Mouse (Mus musculus) left cerebral cortex, adult 9 months (tissue): ENCODE measurements around the gene Cdc42.

Source experiments
- DNase-seq, 2 experiments: peaks; one replicate each; pipeline ENCODE4 v3.0.0; 2022; ENCODE audit warnings: low spot score in 2 of 2

Cdc42 gene

DNA sequence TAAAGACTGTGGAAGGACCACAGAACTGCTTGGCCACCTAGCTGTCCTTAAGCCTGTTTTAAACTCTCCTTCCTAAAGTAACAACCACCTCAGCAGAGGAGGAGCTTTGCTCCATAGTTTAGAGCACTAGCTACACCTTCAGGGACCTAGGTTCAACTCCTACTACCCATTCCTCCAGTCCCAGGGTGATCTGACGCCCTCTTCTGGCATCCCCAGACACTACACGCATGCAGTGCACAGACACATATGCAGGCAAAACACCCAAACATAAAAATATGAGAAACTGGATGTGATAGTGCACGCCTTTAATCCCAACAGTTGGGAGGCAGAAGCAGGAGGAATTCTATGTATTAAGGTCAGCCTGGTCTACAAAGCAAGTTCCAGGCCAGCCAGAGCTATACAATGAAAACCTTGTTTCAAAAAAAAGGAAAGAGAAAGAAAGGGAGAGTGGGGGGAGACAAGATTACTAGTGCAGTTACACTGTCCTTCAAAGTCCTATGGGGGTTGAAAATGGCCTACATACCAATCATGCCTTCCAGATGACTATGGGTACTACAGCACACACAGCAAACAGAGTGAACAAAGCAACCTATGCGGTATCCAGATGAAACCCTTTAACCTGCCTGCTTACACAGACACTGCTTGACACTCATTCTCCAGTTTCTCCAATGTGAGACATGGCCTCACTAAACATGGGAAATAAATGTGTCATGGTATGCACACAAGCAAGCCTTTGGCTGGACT is 41.3 kb downstream of the Cdc42 start:
- DNase-seq = no peak

GRCm38 (mm10) chr4:137315061-137315460 is 42.5 kb downstream of the Cdc42 start:
- no peak for DNase-seq

GRCm38 (mm10) chr4:137314561-137314960 is 43.0 kb downstream of the Cdc42 start:
- no peak for DNase-seq

DNA sequence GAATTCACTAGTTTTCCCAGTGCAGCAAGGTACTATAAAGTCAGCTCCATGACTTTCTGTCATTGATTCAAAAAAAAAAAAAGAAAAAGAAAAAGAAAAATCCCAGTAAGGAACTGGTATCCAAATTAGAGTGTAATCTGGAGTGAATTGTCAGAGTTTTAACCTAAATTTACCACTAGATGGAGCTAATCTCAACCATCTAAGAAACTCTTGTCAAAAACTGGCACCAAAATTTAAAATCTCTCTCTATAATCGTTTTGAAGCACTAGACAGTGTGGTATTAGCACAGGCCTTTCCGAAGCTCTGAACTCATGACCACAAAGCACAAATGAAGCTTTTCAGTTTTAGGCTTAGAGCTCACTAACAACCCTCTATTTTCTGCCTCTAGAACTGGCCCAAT is 44.0 kb downstream of the Cdc42 start:
- DNase-seq = no peak

DNA sequence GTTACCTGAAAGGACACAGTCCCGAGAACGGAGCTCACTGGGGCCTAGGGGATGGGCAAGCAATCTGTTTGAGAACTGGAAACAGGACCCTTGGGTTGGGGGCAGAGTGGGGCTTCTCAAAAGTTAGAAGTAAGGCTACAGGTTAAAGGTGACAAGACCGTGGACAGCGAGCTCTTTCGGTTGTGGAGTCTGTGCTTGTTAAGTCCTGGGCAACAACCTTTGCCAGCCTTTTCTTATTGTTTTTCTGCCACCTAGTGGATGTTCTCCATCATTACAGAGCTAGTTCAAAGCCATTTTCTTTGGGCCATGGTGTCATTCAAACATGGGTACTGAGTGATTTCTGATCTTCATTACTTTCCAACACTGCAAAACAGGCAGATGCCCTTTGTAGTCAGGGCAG is 49.1 kb downstream of the Cdc42 start:
- no peak for DNase-seq

DNA sequence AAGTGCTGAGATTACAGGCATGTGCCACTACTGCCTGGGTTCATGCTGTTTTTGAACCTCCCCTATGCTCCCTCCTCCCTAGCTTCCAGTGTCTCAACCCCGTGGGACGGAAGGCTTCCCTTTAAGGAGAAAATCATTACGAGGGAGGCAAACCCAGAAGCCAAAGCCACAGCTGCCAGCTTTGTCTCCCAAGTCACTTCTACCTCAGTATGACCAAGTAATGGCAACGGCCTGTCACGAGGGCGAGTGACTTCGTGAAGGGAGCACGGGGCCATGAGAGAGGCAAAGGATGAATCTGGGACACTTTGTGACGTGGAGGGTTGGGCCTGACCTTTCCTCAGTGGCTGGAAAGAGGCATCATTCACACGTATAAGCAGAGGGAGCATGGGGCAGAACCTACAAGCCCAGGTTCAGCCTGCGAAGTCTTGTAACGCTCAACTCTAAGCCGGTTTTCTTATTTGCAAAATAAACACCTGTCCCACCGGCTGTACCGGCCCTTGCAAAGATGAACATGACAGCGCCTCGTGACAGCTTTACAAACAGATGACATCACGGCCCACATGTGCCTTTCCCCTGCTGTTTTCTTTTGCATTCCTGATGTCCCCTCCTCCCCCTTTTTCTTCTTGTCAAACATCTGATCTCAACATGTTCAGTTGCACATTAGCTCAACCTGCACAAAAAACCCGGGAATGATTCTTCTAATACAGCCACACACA is 50.4 kb downstream of the Cdc42 start:
- DNase-seq = no peak

GRCm38 (mm10) chr4:137306577-137306888 is 51.0 kb downstream of the Cdc42 start:
- no peak for DNase-seq

DNA sequence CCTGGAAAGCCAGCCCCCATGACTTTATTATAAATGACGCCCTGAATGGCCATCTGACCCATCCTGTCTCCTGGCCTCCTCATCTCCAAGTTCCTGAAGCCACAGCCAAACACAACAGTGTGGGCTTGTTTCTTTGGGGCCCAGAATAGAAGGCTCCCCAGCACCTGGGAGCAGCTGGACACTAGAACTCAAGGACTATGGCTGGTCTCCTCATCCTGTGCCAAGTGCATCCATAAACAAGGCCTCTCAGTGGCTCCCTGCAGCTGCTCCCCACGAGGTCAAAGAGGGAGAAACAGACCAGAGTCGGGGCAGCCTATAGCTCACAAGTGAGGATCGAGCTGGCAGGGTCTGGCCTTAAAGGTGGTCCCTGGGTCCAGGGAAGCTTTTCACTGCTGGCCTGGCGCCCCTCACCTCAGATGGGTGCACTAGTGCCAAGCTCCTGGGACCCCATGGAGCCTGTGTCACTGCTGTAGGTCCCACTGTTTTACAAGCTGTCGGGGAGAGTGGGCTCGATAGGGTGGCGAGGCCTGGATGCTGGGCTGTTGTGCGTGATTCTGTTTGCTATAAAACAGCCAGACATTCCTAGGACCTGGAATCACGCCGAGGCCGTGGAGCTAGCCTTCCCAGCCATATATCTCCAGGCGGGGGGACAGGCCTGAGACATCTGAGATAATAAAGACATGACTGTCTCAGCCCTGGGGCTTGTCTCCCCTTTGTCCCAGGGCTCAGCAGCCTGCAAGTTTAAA is 51.5 kb downstream of the Cdc42 start:
- no peak for DNase-seq

- DNase-seq = no peak
Observed at GRCm38 (mm10) chr4:137305066-137305465, 52.5 kb downstream of the Cdc42 start.

GRCm38 (mm10) chr4:137304106-137304505 is 53.4 kb downstream of the Cdc42 start:
- DNase-seq = no peak

GRCm38 (mm10) chr4:137301635-137302034 is 55.9 kb downstream of the Cdc42 start:
- DNase-seq = no peak

DNA sequence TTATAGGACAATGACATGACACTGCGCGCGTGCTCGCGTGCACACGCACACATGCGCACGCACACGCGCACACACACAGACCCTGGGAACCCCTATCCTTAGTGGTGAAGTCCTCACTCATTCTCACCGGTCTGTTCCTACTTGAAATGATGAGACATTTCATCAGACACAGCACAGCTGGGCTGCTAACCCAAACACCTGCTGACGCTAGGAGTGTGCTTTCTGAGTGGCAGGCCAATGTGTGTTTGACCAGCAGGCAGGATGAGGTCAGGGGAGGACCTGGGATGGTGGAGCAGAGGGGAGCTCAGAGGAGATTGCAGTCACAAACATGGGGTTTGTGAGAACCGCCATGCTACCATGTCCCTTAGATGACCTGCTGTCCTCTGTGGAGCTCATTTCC is 57.3 kb downstream of the Cdc42 start:
- no peak for DNase-seq

DNA sequence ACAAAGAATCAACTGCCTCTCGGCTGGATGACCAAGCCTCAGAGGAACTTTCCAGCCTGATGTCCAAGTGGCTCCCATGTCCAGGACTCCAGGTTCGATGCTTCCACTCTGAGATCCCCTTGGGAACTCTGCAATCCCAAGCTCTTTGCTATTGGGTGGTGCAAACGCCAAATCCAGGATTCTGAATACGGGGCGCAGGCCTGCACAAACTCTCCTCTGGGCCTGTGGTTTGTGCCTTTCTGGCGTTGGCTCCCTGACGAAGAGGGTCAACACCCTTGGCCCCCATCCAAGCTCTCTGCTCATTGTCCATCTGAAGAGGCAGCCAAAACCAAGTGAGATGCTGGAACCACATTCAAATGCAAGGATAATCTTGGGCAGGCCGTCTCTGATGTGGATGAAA is 59.1 kb downstream of the Cdc42 start:
- no peak for DNase-seq

DNA sequence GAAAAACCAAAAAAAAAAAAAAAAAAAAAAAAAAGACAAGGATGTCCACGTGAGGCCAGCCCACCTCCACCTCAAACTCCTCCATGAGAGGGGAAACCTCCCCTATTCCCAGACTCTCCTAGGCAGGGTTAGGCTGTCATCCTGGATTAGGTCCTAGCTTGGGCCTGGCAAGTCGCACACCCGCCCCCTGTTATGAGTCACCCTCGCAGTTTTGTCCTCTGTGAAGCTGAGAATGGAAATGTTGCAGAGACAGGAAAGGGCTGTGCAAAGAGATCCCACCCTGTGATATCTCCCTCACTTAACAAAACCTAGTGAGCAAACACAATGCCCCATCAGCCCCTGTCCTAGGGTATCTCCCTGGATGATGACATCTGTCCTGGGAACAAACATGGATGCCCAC is 59.9 kb downstream of the Cdc42 start:
- DNase-seq = peak in 1 of 2 experiments; percentile 65

DNA sequence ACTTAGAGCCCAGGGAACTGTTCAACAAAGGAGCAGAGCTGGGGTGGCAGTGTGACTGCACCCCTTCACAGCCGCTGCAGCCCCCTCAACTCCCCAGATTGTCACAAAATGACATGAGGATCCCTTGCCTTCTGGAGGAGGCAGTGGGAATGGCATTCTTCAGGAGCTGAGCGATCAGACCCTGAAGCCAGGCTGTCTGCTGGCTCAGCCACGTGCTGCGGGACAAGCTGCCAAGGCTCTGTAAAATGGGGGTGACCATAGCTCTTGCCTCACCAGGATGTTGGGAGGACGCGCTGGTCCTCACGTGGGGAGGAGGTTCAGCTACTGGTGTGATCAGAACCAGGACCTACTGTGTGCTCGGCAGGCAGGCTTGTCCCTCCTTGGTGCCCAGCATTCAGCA is 62.6 kb downstream of the Cdc42 start:
- DNase-seq = peak in 1 of 2 experiments; percentile 62

DNA sequence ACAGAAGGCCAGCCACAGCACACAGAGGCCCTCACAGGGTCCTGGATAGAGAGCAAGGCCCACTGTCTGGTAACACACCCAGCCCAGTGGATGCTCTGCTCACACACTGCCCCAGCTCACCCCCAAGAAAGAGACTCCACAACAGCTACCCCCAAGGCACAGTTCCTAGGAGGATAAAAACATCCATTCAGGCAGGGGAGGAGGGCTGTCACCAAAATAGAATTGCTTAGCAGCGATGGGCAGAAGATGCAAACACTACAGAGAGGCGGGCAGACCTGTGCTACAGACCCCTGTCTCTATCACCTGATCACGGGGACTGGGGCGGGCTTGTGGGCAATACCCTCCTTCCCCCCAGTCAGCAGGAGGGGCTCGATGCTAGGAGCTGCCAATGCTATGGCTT is 63.0 kb downstream of the Cdc42 start:
- no peak for DNase-seq

DNA sequence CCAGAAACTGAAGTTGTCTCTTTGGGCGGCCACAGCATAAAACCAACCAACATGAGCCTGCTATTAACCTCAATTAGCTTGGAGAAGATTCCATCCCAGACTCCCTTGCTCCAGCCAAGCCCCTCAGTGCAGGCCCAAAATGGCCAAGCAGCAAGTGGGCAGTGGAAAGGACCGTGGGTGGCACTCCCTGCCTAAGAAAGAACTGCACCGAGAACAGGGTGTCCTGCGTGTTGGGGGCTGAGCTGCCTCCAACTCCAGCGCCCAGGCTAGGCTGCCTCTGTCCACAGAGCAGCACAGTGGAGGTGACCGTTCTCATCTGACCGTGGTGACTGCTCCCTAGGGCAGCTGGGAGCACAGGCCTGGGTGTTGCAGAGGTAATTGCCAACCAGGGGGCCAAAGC is 63.5 kb downstream of the Cdc42 start:
- DNase-seq = no peak

DNA sequence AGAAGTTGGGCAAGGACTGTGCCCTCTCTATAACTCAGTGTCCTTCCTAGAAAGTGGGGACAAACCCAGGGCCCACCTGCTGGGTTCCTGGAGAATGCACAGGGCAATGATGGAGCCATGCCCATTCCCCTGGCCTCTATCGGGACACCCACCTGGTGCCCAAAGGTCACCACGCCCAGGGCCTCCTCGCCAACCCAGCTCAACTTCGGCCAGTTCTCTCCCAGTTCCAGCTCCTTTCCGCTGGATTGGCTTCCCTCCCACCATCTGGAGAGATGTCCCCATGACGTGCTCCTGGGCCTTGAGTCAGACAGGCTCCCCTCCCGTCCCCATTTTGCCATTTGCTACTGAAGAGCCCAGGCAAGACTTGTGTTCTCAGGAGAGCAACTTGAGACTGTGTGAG is 64.9 kb downstream of the Cdc42 start:
- DNase-seq = no peak

DNA sequence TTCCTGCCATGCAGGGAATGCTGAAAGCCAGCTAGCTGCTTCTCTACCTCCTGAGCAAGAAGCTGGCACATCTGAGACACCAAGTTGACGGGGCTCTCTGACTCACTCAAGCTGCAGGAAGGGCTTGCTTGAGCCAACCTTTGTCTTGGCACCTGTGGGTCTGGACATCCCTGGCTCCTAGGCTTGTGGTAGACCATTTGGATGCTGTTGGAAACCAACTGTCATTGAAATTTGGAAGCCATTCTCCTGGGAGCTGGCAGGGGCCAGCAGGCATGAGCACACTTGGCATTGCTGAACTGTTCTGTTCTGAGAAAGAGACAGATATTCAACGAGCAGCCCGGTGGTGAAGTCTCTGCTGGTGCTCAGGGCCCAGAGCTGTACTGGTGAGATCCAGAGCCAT is 67.3 kb downstream of the Cdc42 start:
- DNase-seq = no peak

GRCm38 (mm10) chr4:137289701-137290100 is 67.8 kb downstream of the Cdc42 start:
- DNase-seq = no peak

DNA sequence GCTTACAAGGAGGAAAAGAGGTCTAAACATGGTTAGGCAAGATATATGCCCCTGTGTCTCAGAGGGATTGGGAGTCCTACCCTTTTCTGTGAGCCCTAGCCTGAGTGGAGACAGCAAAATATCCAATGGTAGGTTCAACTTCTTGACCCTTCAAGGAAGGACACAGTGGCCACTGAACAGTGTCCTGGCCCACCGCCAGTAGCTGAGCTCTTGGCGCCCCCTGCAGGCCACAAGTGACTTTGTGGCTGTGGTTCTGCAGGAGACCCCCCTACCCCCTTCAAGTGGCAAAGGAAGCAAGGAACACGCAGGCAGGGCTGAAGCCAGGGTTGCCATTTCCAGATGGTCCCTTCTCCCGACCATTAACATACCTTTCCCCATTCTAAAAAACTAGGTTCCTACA is 69.7 kb downstream of the Cdc42 start:
- no peak for DNase-seq

- DNase-seq = no peak
Observed at GRCm38 (mm10) chr4:137287206-137287605, 70.3 kb downstream of the Cdc42 start.

- DNase-seq = no peak
Observed at GRCm38 (mm10) chr4:137286662-137286953, 70.9 kb downstream of the Cdc42 start.
